ENCODE assay signal across 28 mouse cellular contexts in genomic region chr7:91173560-91173959, GRCm38 (mm10).
"Had no signal": no experiment of that assay in that cellular context is flagged by ENCODE, and none has a peak within 500 bp of the region (broad histone marks: within the 10 kb centered on the region; RNA-seq: fewer than 3 reads in every experiment).

No protein-coding gene starts in this region.

- H3K4me1 ChIP-seq: embryonic facial prominence, embryonic 10.5 days; embryonic facial prominence, embryonic 12.5 days; embryonic facial prominence, embryonic 13.5 days; embryonic facial prominence, embryonic 15.5 days; forebrain, embryonic 10.5 days; forebrain, embryonic 12.5 days; forebrain, embryonic 13.5 days; forebrain, embryonic 15.5 days had no signal

- H3K4me2 ChIP-seq: embryonic facial prominence, embryonic 12.5 days; embryonic facial prominence, embryonic 13.5 days; embryonic facial prominence, embryonic 15.5 days; forebrain, embryonic 12.5 days; forebrain, embryonic 13.5 days; forebrain, embryonic 15.5 days had no signal

- H3K27me3 ChIP-seq: embryonic facial prominence, embryonic 12.5 days; embryonic facial prominence, embryonic 13.5 days; embryonic facial prominence, embryonic 15.5 days; forebrain, embryonic 12.5 days; forebrain, embryonic 13.5 days; forebrain, embryonic 15.5 days had no signal

- DNase-seq: cerebellum, adult 2 months; cerebellum, adult 8-10 months; cerebellum, adult 9-10 months; cerebellum, adult 9-11 months; cerebellum, postnatal 10 days; cerebellum, postnatal 14 days; cerebellum, postnatal 25 days; cerebellum, postnatal 36 days; embryo, embryonic 11 days; forebrain, postnatal 0 days; gastrocnemius, adult 2 months; gastrocnemius, postnatal 10 days; gastrocnemius, postnatal 14 days; gastrocnemius, postnatal 25 days; gastrocnemius, postnatal 36 days; heart, adult 11 months; heart, adult 18-20 months had no signal

- H3K4me3 ChIP-seq: embryonic facial prominence, embryonic 10.5 days; embryonic facial prominence, embryonic 12.5 days; embryonic facial prominence, embryonic 13.5 days; embryonic facial prominence, embryonic 15.5 days; erythroblast, embryonic 14.5 days; forebrain, embryonic 10.5 days; forebrain, embryonic 12.5 days; forebrain, embryonic 13.5 days; forebrain, embryonic 15.5 days; gastrocnemius, adult 2 months had no signal

- ATAC-seq: forebrain, embryonic 13.5 days; forebrain, embryonic 14.5 days; forebrain, embryonic 15.5 days; forebrain, embryonic 16.5 days; forebrain, postnatal 0 days had no signal

- H3K27ac ChIP-seq: embryonic facial prominence, embryonic 10.5 days; embryonic facial prominence, embryonic 12.5 days; embryonic facial prominence, embryonic 13.5 days; embryonic facial prominence, embryonic 15.5 days; forebrain, embryonic 10.5 days; forebrain, embryonic 12.5 days; forebrain, embryonic 13.5 days; forebrain, embryonic 15.5 days; gastrocnemius, adult 2 months had no signal

- H3K36me3 ChIP-seq: embryonic facial prominence, embryonic 10.5 days; embryonic facial prominence, embryonic 12.5 days; embryonic facial prominence, embryonic 13.5 days; embryonic facial prominence, embryonic 15.5 days; forebrain, embryonic 10.5 days; forebrain, embryonic 12.5 days; forebrain, embryonic 15.5 days had no signal

- H3K9ac ChIP-seq: embryonic facial prominence, embryonic 12.5 days; embryonic facial prominence, embryonic 13.5 days; embryonic facial prominence, embryonic 15.5 days; forebrain, embryonic 12.5 days; forebrain, embryonic 13.5 days; forebrain, embryonic 15.5 days; forebrain, postnatal 0 days had no signal

- H3K9me3 ChIP-seq: embryonic facial prominence, embryonic 10.5 days; embryonic facial prominence, embryonic 12.5 days; embryonic facial prominence, embryonic 13.5 days; embryonic facial prominence, embryonic 15.5 days; forebrain, embryonic 10.5 days; forebrain, embryonic 12.5 days; forebrain, embryonic 13.5 days; forebrain, embryonic 15.5 days had no signal
